20 mouse cellular contexts compared by ENCODE assay signal in the genomic region with DNA sequence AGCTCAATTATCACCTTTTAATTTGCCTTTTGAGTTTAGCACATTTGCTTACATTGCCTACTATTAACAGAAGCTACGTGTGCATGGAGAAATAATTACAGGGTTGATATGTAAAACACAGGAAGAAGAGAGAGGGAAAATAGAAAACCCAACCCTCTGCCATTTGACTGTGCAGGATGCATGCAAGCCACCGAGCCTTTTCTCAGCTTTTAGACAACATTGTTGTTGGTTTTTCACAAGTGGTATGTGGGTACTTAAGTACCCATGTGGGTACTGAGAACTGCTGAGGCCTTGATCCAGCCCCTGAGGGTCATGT.
"Had no signal": no experiment of that assay in that cellular context is flagged by ENCODE, and none has a peak within 500 bp of the region (broad histone marks: within the 10 kb centered on the region; RNA-seq: fewer than 3 reads in every experiment).

No protein-coding gene starts in this region.

- H3K9me3 ChIP-seq: megakaryocyte, embryonic 14.5 days; midbrain, embryonic 10.5 days; midbrain, embryonic 12.5 days; neural tube, embryonic 13.5 days; neural tube, embryonic 15.5 days had no signal

- H3K27ac ChIP-seq: macrophage; midbrain, embryonic 10.5 days; midbrain, embryonic 12.5 days; neural tube, embryonic 13.5 days; neural tube, embryonic 15.5 days had no signal

- H3K4me2 ChIP-seq: lung, embryonic 14.5 days; midbrain, embryonic 12.5 days; neural tube, embryonic 13.5 days; neural tube, embryonic 15.5 days had no signal

- H3K27me3 ChIP-seq: megakaryocyte, embryonic 14.5 days; midbrain, embryonic 12.5 days; neural tube, embryonic 13.5 days; neural tube, embryonic 15.5 days had no signal

- H3K9ac ChIP-seq: lung, embryonic 14.5 days; midbrain, embryonic 12.5 days; neural tube, embryonic 13.5 days; neural tube, embryonic 15.5 days had no signal

- ATAC-seq: midbrain, embryonic 16.5 days had no signal

- H3K4me1 ChIP-seq: megakaryocyte, embryonic 14.5 days; midbrain, embryonic 10.5 days; midbrain, embryonic 12.5 days; neural tube, embryonic 13.5 days; neural tube, embryonic 15.5 days had no signal

- H3K4me3 ChIP-seq: megakaryocyte, embryonic 14.5 days; midbrain, embryonic 10.5 days; midbrain, embryonic 12.5 days; myocyte; neural tube, embryonic 13.5 days; neural tube, embryonic 15.5 days had no signal

- DNase-seq: lung, adult 18-20 months; lung, embryonic 14.5 days; lung, postnatal 10 days; midbrain, embryonic 14.5 days; retina, postnatal 1 day; right cerebral cortex, adult 18-20 months; right cerebral cortex, postnatal 25 days; right cerebral cortex, postnatal 4 days; spleen, adult 18-20 months; thymus, adult 18-20 months; thymus, postnatal 14 days; thymus, postnatal 36 days had no signal

- H3K36me3 ChIP-seq: midbrain, embryonic 12.5 days; neural tube, embryonic 15.5 days had no signal
